ENCODE assay signal across 20 mouse cellular contexts in the genomic region with DNA sequence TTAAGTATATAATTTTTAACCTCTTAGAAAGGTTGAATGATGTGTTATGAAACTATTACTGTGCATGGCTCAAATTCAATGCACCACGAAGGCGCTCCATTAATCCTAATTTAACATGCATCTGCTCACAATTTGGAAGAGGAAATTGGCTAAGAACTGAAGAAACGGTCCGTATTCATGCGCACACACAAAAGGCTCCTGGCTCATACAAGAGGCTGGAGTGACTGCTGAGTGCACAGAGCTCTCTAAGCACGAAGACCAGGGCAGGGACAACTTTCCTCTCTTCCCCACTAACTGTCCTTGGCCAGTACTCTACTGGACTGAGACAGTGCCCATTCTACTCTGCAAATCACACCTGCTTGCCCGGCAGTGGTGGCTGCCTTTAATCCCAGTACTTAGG.
A peak's percentile ranks its signal among the peaks of the same experiment; 100 is the strongest.
DNase-seq lines count a peak whose midpoint lies in the region; ATAC-seq and TF ChIP-seq lines count a peak whose summit lies in the region.
"Had no signal": no experiment of that assay in that cellular context is flagged by ENCODE, and none has a peak within 500 bp of the region (broad histone marks: within the 10 kb centered on the region; RNA-seq: fewer than 3 reads in every experiment).

No protein-coding gene starts in this region.

- no peak for TF ChIP-seq CTCF in hindbrain, postnatal 0 days (IDR thresholded peaks at IDR 0.05; ENCODE audit: low read depth)
- no peak for TF ChIP-seq CTCF in brain, embryonic 14.5 days (IDR thresholded peaks at IDR 0.05; ENCODE audit: borderline replicate concordance, extremely low read depth, insufficient read depth, insufficient read length)

- no peaks in the 10 kb centered on the region for H3K9me3 ChIP-seq in hindbrain, postnatal 0 days (ENCODE audit: low read length)
- H3K9me3 ChIP-seq in hindbrain, embryonic 13.5 days = no peaks in the 10 kb centered on the region
- H3K9me3 ChIP-seq in forebrain, embryonic 12.5 days = no peaks in the 10 kb centered on the region
- no peaks in the 10 kb centered on the region for H3K9me3 ChIP-seq in forebrain, embryonic 16.5 days (ENCODE audit: control insufficient read depth, low read length)
- H3K9me3 ChIP-seq: embryonic facial prominence, embryonic 12.5 days; hindbrain, embryonic 15.5 days had no signal

- no peaks in the 10 kb centered on the region for H3K4me1 ChIP-seq in hindbrain, postnatal 0 days (ENCODE audit: insufficient read depth, low read length)
- H3K4me1 ChIP-seq in hindbrain, embryonic 13.5 days (replicated peaks) = peaks cover 6% of the 10 kb centered on the region; the same call in 1 of the 2 replicates
- peaks cover 23% of the 10 kb centered on the region for H3K4me1 ChIP-seq in forebrain, embryonic 12.5 days
- H3K4me1 ChIP-seq in forebrain, embryonic 16.5 days (replicated peaks; ENCODE audit: control insufficient read depth, insufficient read depth, low read length) = peaks cover 14% of the 10 kb centered on the region
- H3K4me1 ChIP-seq: embryonic facial prominence, embryonic 12.5 days; heart, embryonic 12.5 days; hindbrain, embryonic 15.5 days had no signal

- H3K36me3 ChIP-seq in hindbrain, postnatal 0 days (ENCODE audit: insufficient read depth, low read length) = no peaks in the 10 kb centered on the region
- H3K36me3 ChIP-seq in hindbrain, embryonic 13.5 days = no peaks in the 10 kb centered on the region
- no peaks in the 10 kb centered on the region for H3K36me3 ChIP-seq in forebrain, embryonic 12.5 days (replicated peaks)
- H3K36me3 ChIP-seq in forebrain, embryonic 16.5 days (ENCODE audit: control insufficient read depth, insufficient read depth) = no peaks in the 10 kb centered on the region
- H3K36me3 ChIP-seq: embryonic facial prominence, embryonic 12.5 days; heart, embryonic 12.5 days; hindbrain, embryonic 10.5 days; hindbrain, embryonic 15.5 days had no signal

- no peak overlapping the region for H3K4me2 ChIP-seq in hindbrain, postnatal 0 days (ENCODE audit: low read depth, low read length)
- no peak overlapping the region for H3K4me2 ChIP-seq in hindbrain, embryonic 13.5 days
- H3K4me2 ChIP-seq in forebrain, embryonic 12.5 days = no peak overlapping the region
- H3K4me2 ChIP-seq in forebrain, embryonic 16.5 days (ENCODE audit: low read length) = no peak overlapping the region
- H3K4me2 ChIP-seq: embryonic facial prominence, embryonic 12.5 days; heart, embryonic 12.5 days; hindbrain, embryonic 15.5 days had no signal

- TF ChIP-seq POLR2A in brain, embryonic 14.5 days (IDR thresholded peaks at IDR 0.05; ENCODE audit: borderline replicate concordance, extremely low read depth, insufficient read depth, insufficient read length, poor library complexity, severe bottlenecking) = no peak

- H3K4me3 ChIP-seq in hindbrain, postnatal 0 days (ENCODE audit: low read length) = no peak overlapping the region
- no peak overlapping the region for H3K4me3 ChIP-seq in hindbrain, embryonic 13.5 days
- H3K4me3 ChIP-seq in forebrain, embryonic 12.5 days (replicated peaks) = no peak overlapping the region
- H3K4me3 ChIP-seq in forebrain, embryonic 16.5 days (replicated peaks; ENCODE audit: low read length) = no peak overlapping the region
- H3K4me3 ChIP-seq: embryonic facial prominence, embryonic 12.5 days; heart, embryonic 12.5 days; hindbrain, embryonic 10.5 days; hindbrain, embryonic 15.5 days had no signal

- WGBS in hindbrain, postnatal 0 days = 40% methylated on average over 7 of the region's 7 CpGs
- WGBS in hindbrain, embryonic 13.5 days = 46% methylated on average over 7 of the region's 7 CpGs
- 24% methylated on average over 7 of the region's 7 CpGs for WGBS in forebrain, embryonic 12.5 days
- 5% methylated on average over 7 of the region's 7 CpGs for WGBS in forebrain, embryonic 16.5 days

- H3K27ac ChIP-seq in hindbrain, postnatal 0 days = no peak overlapping the region
- no peak overlapping the region for H3K27ac ChIP-seq in hindbrain, embryonic 13.5 days
- H3K27ac ChIP-seq in forebrain, embryonic 12.5 days = peak overlapping the region; percentile 46; the same call in 1 of the 2 replicates
- H3K27ac ChIP-seq in forebrain, embryonic 16.5 days (ENCODE audit: low read length) = peak overlapping the region; percentile 21; the same call in 1 of the 2 replicates
- H3K27ac ChIP-seq: embryonic facial prominence, embryonic 12.5 days; hindbrain, embryonic 10.5 days; hindbrain, embryonic 15.5 days had no signal

- no peak for ATAC-seq in hindbrain, postnatal 0 days
- ATAC-seq in hindbrain, embryonic 13.5 days (ENCODE audit: low FRiP score) = no peak
- no peak for ATAC-seq in forebrain, embryonic 12.5 days (ENCODE audit: low FRiP score)
- peak; percentile 59; the same call in 1 of the 2 replicates for ATAC-seq in forebrain, embryonic 16.5 days
- ATAC-seq: activated CD4-positive, CD25-positive, alpha-beta regulatory T cell, adult 4 months; inflammation-experienced regulatory T-cells, adult 6 months; intestine, postnatal 0 days; Patski had no signal

- peak; percentile 46 for DNase-seq in hindbrain, postnatal 0 days (ENCODE audit: low spot score)
- DNase-seq in brain, embryonic 14.5 days (ENCODE audit: low read depth) = peak; percentile 91
- no peak for DNase-seq in layer of hippocampus, adult 11-12 months (ENCODE audit: low spot score)
- DNase-seq in heart, adult 18-20 months = no peak
- DNase-seq: adrenal gland, postnatal 14 days; cerebellum, adult 2 months; cerebellum, postnatal 10 days; gastrocnemius, postnatal 14 days had no signal

- no peak overlapping the region for H3K9ac ChIP-seq in hindbrain, postnatal 0 days (replicated peaks; ENCODE audit: low read length)
- no peak overlapping the region for H3K9ac ChIP-seq in hindbrain, embryonic 13.5 days
- H3K9ac ChIP-seq in forebrain, embryonic 12.5 days = no peak overlapping the region
- no peak overlapping the region for H3K9ac ChIP-seq in forebrain, embryonic 16.5 days (replicated peaks; ENCODE audit: low read depth, low read length)
- H3K9ac ChIP-seq: embryonic facial prominence, embryonic 12.5 days; heart, embryonic 12.5 days; hindbrain, embryonic 15.5 days had no signal

- H3K27me3 ChIP-seq in hindbrain, postnatal 0 days (ENCODE audit: insufficient read depth, low read length) = no peaks in the 10 kb centered on the region
- peaks cover 4% of the 10 kb centered on the region; the same call in 1 of the 2 replicates for H3K27me3 ChIP-seq in hindbrain, embryonic 13.5 days
- peaks cover 18% of the 10 kb centered on the region for H3K27me3 ChIP-seq in forebrain, embryonic 12.5 days
- H3K27me3 ChIP-seq in forebrain, embryonic 16.5 days (replicated peaks; ENCODE audit: control insufficient read depth, insufficient read depth, low read length) = no peaks in the 10 kb centered on the region; the same call in none of the 2 replicates
- H3K27me3 ChIP-seq: CH12.LX; embryonic facial prominence, embryonic 12.5 days had no signal

Comparison
In these comparisons a context has a peak if more than half of its experiments do, and no peak if none do; other contexts are left out.
1. DNase-seq: peak in hindbrain, postnatal 0 days (single experiment) and brain, embryonic 14.5 days (single experiment); none in layer of hippocampus, adult 11-12 months (single experiment) and heart, adult 18-20 months (0 of 2).
2. H3K27ac ChIP-seq: peak in forebrain, embryonic 12.5 days (single experiment) and forebrain, embryonic 16.5 days (single experiment); none in hindbrain, postnatal 0 days (single experiment) and hindbrain, embryonic 13.5 days (single experiment).